Mouse (Mus musculus) bone marrow, adult 2 months (tissue): ENCODE measurements at regions not wholly inside any gene's neighbourhood (a gene's known extent, or its start where the extent isn't known, plus 50 kb on each side); places are given as distances from the start of the nearest gene placed in this dataset.

Source experiments
- CTCF ChIP-seq: fragments of 200-500 bp; IDR thresholded peaks from 2 replicates; pipeline ENCODE4 v1.5.1; 2011; ENCODE audit warnings: low read length, control low read depth; ENCODE audit not compliant: control insufficient read depth, insufficient read depth
- POLR2A ChIP-seq: fragments of 200-500 bp; IDR thresholded peaks from 2 replicates; pipeline ENCODE4 v1.6.1; 2011; ENCODE audit warnings: low read depth, mild to moderate bottlenecking, control low read depth, low read length, borderline replicate concordance; ENCODE audit not compliant: control insufficient read depth

DNA sequence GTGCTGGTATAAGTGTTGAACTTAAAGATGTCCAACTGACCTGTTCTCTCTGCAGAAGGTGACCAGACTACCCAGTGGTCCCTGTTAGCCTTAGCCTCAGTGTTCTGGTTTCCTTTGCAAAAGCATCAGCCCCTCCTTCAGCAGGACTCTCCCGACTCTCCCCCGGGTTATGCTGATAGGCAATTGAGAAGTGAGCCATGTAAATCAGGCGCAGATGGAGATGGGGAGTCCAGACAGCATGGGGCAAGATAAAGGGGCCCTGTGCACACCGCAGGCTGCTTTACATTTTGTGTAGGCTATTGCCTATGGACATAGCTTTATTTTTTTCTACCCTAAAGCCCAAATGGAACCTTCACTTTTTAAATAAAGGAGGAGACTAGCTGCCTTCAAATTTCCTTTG lies 213.0 kb downstream of the Med10 start:
- TF ChIP-seq CTCF: no peak
- TF ChIP-seq POLR2A: no peak
